Mouse (Mus musculus) adrenal gland, postnatal 10 days (tissue): Measurements from ENCODE around the gene Trpm6. TPM values are rescaled to one million over a fixed set of nuclear protein-coding genes. Genes with fewer than 3 reads are reported as not detected.
A peak's percentile ranks its signal among the peaks of the same experiment; 100 is the strongest.

Experiments
- DNase-seq: peaks from one replicate; pipeline ENCODE4 v3.0.0; 2021; ENCODE audit warnings: mixed read lengths
- total RNA-seq, 2 experiments: library from RNA; stranded (reverse); gene quantifications; 2 replicates each; pipeline ENCODE4 v1.2.3; 2021

Gene Trpm6
- total RNA-seq, 2 experiments from 2014 or later: 0.09 to 0.27 TPM

DNA sequence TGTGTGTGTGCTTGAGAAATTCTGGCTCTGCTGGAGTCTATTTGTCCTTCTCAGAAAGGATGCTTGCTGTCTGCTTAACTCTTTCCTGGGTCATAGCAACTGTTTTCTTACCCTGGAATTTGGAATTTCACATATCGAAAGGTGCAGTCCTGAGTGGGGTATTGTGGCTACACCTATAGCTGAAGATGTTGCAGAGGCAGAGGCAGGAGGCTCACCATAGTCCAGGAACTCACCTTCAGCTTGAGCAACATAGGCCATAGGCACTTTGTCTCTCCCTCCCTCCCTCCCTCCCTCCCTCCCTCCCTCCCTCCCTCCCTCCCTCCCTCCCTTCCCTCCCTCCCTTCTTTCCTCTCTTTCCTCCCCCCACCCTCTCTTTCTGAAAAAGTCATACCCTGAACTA is 139.8 kb downstream of the Trpm6 start:
- no peak for DNase-seq

DNA sequence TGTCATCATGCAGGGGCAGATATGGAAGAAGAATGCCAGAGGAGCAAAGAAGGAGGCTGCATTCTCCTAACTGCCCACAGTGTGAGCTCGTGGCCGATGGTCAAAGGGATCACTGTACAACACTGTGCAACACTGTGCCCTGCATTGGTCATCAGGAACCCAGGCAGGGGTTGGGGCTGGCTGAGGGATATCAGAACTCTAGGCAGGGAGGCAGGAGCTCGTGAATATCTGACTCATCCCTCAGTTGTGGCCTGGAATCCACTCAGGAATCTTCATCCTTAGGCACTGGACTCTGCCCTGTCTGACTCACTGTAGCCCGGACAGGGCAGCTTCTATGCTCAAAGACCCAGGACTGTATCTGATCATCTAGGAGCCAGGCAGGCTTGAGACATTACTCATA is 140.4 kb downstream of the Trpm6 start:
- DNase-seq: no peak

DNA sequence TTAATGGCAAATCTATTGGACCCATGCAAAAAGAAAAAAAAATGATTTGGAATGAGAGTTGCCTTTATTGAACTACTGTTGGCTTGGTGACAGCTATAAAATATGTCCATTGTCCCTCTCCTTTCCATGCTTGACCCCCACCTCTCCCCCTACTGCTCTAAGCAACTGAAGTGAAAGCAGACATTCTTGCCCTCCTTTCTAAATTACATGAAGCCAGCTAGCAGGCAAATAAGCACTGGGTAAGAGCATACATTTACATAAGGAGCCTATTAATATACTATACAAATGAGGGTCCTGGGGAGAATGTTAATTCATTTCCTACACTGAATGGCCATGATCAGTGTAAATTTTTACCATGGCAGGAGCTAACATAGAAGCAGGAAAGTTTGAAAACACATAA is 148.5 kb downstream of the Trpm6 start:
- no peak for DNase-seq

DNA sequence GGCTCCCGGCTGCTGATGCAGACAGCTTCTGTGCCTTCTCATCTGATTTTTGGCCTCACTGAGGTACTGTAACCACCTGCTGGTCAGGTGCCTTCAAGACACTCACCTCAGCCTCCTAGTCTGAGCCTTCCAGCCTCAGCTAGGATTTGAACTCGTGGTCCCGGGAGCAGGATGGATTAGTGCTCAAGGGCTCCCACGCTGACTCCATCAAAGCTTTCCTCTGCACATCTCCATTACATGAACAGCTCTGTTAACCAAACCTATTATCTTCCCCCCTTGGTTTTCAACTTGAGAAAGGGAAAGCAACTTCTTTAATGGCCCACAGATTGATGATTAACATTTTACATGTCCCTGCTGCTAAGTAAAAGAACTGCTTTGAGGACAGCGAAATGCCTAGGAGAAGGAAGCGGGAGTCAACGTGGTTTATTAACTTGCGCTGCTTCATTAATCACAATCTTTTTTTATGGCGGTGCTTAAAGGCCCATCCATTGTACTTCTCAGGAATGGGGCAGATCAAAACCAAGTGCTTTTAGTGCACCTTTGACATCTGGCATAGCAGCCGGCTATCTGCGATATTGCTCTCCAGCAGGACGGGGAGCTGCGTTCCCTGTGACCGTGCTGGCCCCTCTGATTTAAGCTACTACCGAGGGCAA is 152.4 kb downstream of the Trpm6 start:
- no peak for DNase-seq

DNA sequence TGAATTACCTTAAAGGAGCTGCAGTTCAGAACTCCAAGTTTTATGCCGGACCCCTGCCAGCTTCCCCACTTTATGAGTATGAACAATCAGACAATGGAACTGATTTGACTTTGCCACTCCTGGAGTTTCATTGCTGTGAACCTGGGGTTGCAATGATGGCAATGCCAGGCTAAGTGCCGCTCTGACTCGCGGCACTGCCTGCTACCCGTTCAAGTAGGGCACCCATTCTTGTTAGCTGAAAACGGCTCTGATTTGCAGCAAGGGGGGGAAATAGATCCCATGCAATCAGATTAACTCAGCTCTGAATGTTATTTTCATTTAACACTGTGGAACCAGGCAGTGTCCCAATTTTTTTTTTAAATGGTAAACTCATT is 152.9 kb downstream of the Trpm6 start:
- DNase-seq: no peak

DNA sequence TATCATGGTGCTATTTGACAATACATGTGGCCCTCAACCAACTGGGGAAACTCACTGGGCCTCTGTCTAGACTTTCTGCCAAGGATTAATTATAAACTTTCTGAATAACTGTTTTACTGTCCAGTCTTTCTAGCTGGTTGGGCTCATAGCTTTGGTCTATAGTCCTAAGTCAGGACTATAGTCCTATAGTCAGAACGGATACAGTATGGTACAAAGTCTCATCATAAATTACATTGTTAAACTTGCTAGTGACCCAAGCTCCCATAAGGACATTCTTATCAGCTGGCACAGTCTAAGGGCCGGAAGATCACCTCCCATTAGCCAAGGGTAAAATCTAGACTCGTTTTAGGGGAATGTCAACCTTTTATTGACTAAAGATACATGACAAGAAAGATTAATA is 155.7 kb downstream of the Trpm6 start:
- no peak for DNase-seq

DNA sequence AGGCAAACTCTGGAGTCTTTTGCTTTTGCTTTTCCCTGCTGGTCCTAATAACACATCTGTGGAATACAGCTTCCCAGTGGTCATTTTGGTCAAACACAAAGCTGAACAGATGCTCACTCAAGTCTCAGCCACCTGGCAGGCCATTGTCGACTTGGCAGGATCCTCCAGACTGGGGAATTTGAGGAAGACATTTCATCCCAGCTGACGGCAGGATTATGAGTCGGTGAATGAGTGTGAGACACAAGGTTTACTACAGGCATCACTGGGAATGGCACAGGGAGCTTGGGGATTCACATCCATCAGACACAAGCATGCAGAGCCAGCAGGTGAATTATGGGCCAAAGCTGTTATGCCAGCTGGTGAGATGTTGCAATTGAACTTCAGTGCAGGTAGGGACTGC is 159.9 kb downstream of the Trpm6 start:
- no peak for DNase-seq

DNA sequence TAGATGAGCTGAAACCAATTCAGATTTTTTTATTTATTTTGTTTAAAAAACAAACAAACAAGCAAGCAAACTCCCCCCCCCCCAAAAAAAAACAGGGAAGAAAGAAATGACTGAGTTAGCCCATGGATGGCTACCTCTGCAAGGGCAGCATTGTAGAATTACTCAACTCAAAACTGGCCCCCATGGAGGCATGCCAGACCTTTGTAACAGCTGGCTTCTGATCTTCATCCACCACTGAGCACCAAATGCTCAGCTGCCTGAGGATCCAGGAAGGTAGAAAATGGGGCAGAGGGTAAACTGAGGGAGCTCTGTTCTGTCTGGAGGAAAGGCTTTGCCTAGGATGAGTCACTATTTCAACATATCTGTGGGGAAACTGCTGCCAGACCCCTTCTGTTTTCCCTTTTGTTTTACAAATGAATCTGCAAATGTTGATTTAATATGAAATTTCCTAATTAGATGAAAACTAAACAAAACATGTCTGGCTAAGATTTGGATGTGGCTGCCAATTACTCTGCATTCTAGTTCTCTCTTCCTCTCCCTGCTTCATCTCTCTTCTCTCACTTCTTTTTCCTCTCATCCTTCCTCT is 162.1 kb downstream of the Trpm6 start:
- peak; percentile 64 for DNase-seq

DNA sequence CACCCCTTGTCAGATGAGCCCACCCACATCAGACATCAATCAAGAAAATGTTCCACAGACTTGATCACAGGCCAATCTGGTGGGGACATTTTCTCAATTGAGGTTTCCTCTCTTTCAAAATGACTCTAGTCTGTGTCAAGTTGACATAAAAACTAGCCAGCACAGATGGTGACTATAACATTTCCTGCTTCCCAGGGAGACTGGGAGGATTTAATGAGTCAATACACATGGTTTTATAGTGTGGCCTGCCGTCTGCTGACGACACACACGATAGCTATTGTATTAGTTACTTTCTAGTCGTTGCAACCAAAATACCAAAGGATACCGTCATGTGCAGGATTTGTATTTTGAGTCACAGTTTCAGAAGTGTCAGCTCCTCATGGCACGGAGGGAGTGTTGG is 191.6 kb downstream of the Trpm6 start:
- DNase-seq: no peak

Other genes starting within 250 kb of the Trpm6 start
- 10 to 100 TPM; 90.4 to 91.2 TPM for gene Ostf1, start 118.2 kb upstream of the Trpm6 start, total RNA-seq
- gene Nmrk1, start 118.0 kb upstream of the Trpm6 start, total RNA-seq: 10 to 100 TPM; 11.4 to 12.6 TPM
- gene Carnmt1, start 79.2 kb upstream of the Trpm6 start, total RNA-seq: 10 to 100 TPM; 16.7 to 19.4 TPM
- gene D030056L22Rik, start 36.8 kb upstream of the Trpm6 start, total RNA-seq: 10 to 100 TPM; 12.7 to 13.0 TPM